Comparison of ENCODE assay signal across 32 mouse cellular contexts in the genomic region with DNA sequence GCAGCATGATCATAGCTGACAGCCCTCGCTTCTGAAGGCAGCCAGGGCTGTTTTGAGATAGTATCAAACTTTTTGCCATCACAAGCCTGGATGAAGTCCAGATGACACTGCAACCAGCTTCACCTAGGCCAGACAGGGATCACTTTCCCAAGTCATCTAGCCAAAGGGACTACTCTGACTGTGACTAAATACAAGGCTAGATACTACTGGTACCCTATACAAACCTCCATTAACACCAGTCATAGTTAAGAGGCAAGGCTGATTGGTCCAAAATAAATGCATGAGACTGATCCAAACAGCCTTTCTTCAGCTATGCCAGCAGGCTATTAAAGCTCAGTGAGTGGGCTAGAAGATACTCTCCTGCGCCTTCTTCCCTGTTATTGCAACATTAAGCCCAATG.
"Had no signal": no experiment of that assay in that cellular context is flagged by ENCODE, and none has a peak within 500 bp of the region (broad histone marks: within the 10 kb centered on the region; RNA-seq: fewer than 3 reads in every experiment).

No protein-coding gene starts in this region.

- H3K9ac ChIP-seq: limb, embryonic 12.5 days; limb, embryonic 13.5 days; limb, embryonic 15.5 days; liver, embryonic 12.5 days; liver, embryonic 13.5 days; liver, embryonic 14.5 days; liver, embryonic 15.5 days; liver, postnatal 0 days; lung, embryonic 14.5 days; lung, embryonic 15.5 days; midbrain, embryonic 12.5 days; midbrain, embryonic 13.5 days; midbrain, embryonic 15.5 days had no signal

- H3K27ac ChIP-seq: left cerebral cortex, adult 2 months; limb, embryonic 10.5 days; limb, embryonic 12.5 days; limb, embryonic 13.5 days; limb, embryonic 15.5 days; liver, embryonic 12.5 days; liver, embryonic 13.5 days; liver, embryonic 14.5 days; liver, embryonic 15.5 days; lung, embryonic 15.5 days; macrophage; midbrain, embryonic 10.5 days; midbrain, embryonic 12.5 days; midbrain, embryonic 13.5 days; midbrain, embryonic 15.5 days had no signal

- H3K9me3 ChIP-seq: limb, embryonic 10.5 days; limb, embryonic 12.5 days; limb, embryonic 13.5 days; limb, embryonic 15.5 days; liver, embryonic 12.5 days; liver, embryonic 13.5 days; liver, embryonic 15.5 days; lung, embryonic 15.5 days; midbrain, embryonic 10.5 days; midbrain, embryonic 12.5 days; midbrain, embryonic 13.5 days; midbrain, embryonic 15.5 days had no signal

- H3K27me3 ChIP-seq: limb, embryonic 12.5 days; limb, embryonic 13.5 days; limb, embryonic 15.5 days; liver, embryonic 12.5 days; liver, embryonic 13.5 days; liver, embryonic 15.5 days; lung, embryonic 15.5 days; megakaryocyte, embryonic 14.5 days; midbrain, embryonic 12.5 days; midbrain, embryonic 13.5 days; midbrain, embryonic 15.5 days had no signal

- H3K4me2 ChIP-seq: limb, embryonic 12.5 days; limb, embryonic 13.5 days; limb, embryonic 15.5 days; liver, embryonic 11.5 days; liver, embryonic 12.5 days; liver, embryonic 13.5 days; liver, embryonic 15.5 days; lung, embryonic 14.5 days; lung, embryonic 15.5 days; midbrain, embryonic 11.5 days; midbrain, embryonic 12.5 days; midbrain, embryonic 13.5 days; midbrain, embryonic 15.5 days had no signal

- H3K4me1 ChIP-seq: limb, embryonic 10.5 days; limb, embryonic 12.5 days; limb, embryonic 13.5 days; limb, embryonic 15.5 days; lung, embryonic 15.5 days; midbrain, embryonic 10.5 days; midbrain, embryonic 12.5 days; midbrain, embryonic 13.5 days; midbrain, embryonic 15.5 days had no signal

- DNase-seq: left cerebral cortex, postnatal 4 days; liver; liver, embryonic 13.5 days; liver, postnatal 0 days; lung, adult 18-20 months; lung, adult 2 months; lung, embryonic 14.5 days; lung, postnatal 10 days; lung, postnatal 14 days; lung, postnatal 36 days; lung, postnatal 4 days; midbrain, embryonic 14.5 days had no signal

- ATAC-seq: liver, embryonic 12.5 days; liver, postnatal 0 days; lung, postnatal 0 days; midbrain, embryonic 13.5 days; midbrain, embryonic 15.5 days; midbrain, embryonic 16.5 days had no signal

- H3K4me3 ChIP-seq: left cerebral cortex, adult 2 months; limb, embryonic 10.5 days; limb, embryonic 12.5 days; limb, embryonic 13.5 days; limb, embryonic 15.5 days; liver, embryonic 12.5 days; liver, embryonic 13.5 days; liver, embryonic 15.5 days; lung, embryonic 15.5 days; megakaryocyte, embryonic 14.5 days; midbrain, embryonic 10.5 days; midbrain, embryonic 12.5 days; midbrain, embryonic 13.5 days; midbrain, embryonic 15.5 days; myocyte had no signal
